Mouse (Mus musculus) liver, postnatal 0 days (tissue): ENCODE data around the gene Icam4.

Source experiments
- CTCF ChIP-seq: sonication (generic); IDR thresholded peaks from 2 replicates; pipeline ENCODE4 v1.5.1; 2016; ENCODE audit warnings: antibody characterized with exemption, low read depth
- EP300 ChIP-seq: IDR thresholded peaks from 2 replicates; pipeline ENCODE4 v1.6.1; 2016; ENCODE audit warnings: antibody characterized with exemption, low read depth, mild to moderate bottlenecking

DNA sequence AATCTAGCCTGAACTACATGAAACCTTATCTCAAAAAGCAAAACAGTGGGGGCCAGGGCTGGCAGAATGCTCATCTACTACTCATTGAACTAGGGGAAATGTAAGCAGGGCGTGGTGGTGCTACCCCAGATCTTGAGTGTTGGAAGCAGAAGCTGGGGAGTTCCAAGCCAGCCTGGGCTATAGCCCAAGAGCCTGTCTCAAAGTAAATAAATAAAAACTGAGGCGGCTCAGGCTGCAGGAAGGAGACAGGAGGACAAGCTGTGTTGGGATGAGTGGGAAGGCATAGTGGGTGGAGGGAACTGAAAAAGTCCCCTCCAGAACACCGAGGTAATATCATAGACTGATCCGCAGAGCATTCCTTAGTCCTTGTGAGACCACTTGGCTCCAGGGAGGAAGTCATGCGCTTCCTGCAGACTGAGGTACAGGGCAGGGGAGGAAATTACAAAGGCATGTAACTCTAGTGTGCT is 17.3 kb upstream of the Icam4 start:
- TF ChIP-seq CTCF, result no peak
- no peak for TF ChIP-seq EP300
